Mouse (Mus musculus): ENCODE measurements around the gene Cinp.

GRCm38 (mm10) chr12:110860293-110860692, 28.7 kb downstream of the Cinp start:
- TF ChIP-seq CTCF (IDR thresholded peaks at IDR 0.05) (no peak), POLR2A (IDR thresholded peaks at IDR 0.05; ENCODE audit: insufficient read depth, low read depth, low read length) (no peak)

Measured in heart, adult 2 months (tissue).